Mouse (Mus musculus) embryonic facial prominence, embryonic 11.5 days (tissue): ENCODE measurements at regions not wholly inside any gene's neighbourhood (a gene's known extent, or its start where the extent isn't known, plus 50 kb on each side); places are given as distances from the start of the nearest gene placed in this dataset.

ENCODE experiments used
- ATAC-seq: fragments of 200-750 bp; cut with Nextera tagmentation; replicated peaks from 2 replicates; pipeline ENCODE4 v1.8.0; 2017; ENCODE audit warnings: low read depth; ENCODE audit not compliant: insufficient number of reproducible peaks, low FRiP score, low TSS enrichment
- DNase-seq: peaks from one replicate; pipeline ENCODE4 v3.0.0-alpha.2; 2015; ENCODE audit warnings: low spot score
- H3K27ac ChIP-seq: fragments of 300-500 bp; sonication (generic); replicated peaks from 2 replicates; pipeline ENCODE4 v1.5.1; 2014; ENCODE audit warnings: mild to moderate bottlenecking, low read depth, low read length, control low read depth
- H3K27me3 ChIP-seq: fragments of 300-500 bp; sonication (generic); 2 replicates; pipeline ENCODE4 v1.6.1; 2014; ENCODE audit warnings: mild to moderate bottlenecking, low read length, moderate library complexity, mixed read lengths; ENCODE audit not compliant: control insufficient read depth, insufficient read depth
- H3K36me3 ChIP-seq: fragments of 300-500 bp; sonication (generic); replicated peaks from 2 replicates; pipeline ENCODE4 v1.6.1; 2014; ENCODE audit warnings: low read depth, mild to moderate bottlenecking, low read length, moderate library complexity, mixed read lengths; ENCODE audit not compliant: control insufficient read depth, insufficient read depth
- H3K4me1 ChIP-seq: fragments of 300-500 bp; sonication (generic); 2 replicates; pipeline ENCODE4 v1.6.1; 2014; ENCODE audit warnings: low read length, mixed read lengths; ENCODE audit not compliant: control insufficient read depth, insufficient read depth
- H3K4me2 ChIP-seq: fragments of 300-500 bp; sonication (generic); 2 replicates; pipeline ENCODE4 v1.6.1; 2014; ENCODE audit warnings: low read depth, mild to moderate bottlenecking, control low read depth, low read length, moderate library complexity
- H3K4me3 ChIP-seq: fragments of 300-500 bp; sonication (generic); 2 replicates; pipeline ENCODE4 v1.5.1; 2014; ENCODE audit warnings: low read depth, low read length, control low read depth
- H3K9ac ChIP-seq: fragments of 300-500 bp; sonication (generic); replicated peaks from 2 replicates; pipeline ENCODE4 v1.6.1; 2014; ENCODE audit warnings: mild to moderate bottlenecking, control low read depth, low read length
- H3K9me3 ChIP-seq: fragments of 300-500 bp; sonication (generic); replicated peaks from 2 replicates; pipeline ENCODE4 v1.6.1; 2016; ENCODE audit warnings: mild to moderate bottlenecking, low read length, inconsistent platforms, mixed read lengths; ENCODE audit not compliant: control insufficient read depth
- WGBS: fragments of 180-500 bp; shearing (Covaris S2); extraction: QIAGEN DNeasy Blood & Tissue Kit; methylation state at CpG from one replicate; pipeline ENCODE4 v1.1.7; 2014; 5-methylcytosine and 5-hydroxymethylcytosine counted together

DNA sequence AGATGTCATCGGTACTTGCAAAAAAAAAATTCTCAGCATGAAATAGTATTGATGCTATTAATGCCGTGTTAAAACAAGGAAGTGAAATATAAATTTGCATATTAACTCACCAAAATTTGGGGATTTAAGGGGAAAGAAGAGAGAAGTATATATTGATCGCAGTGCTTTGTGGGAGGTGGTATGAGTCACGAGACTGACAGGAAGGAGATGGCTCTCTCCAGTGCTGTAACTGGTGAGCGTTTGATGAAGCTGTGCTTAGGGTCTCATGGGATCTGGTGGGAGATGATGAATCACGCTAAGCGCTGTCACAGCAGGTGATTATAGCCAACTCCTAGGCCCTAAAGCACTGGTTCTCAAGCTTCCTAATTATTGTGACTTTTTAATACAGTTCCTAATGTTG, 133.8 kb upstream of the Atxn1 start:
- H3K9ac ChIP-seq = no peak overlapping the region
- H3K27me3 ChIP-seq = no peaks in the 10 kb centered on the region
- DNase-seq = no peak
- no peaks in the 10 kb centered on the region for H3K9me3 ChIP-seq
- ATAC-seq = no peak
- H3K4me2 ChIP-seq = no peak overlapping the region
- no peaks in the 10 kb centered on the region for H3K4me1 ChIP-seq
- 82% methylated on average over 7 of the region's 7 CpGs for WGBS
- H3K36me3 ChIP-seq = no peaks in the 10 kb centered on the region
- no peak overlapping the region for H3K4me3 ChIP-seq
- H3K27ac ChIP-seq = no peak overlapping the region

DNA sequence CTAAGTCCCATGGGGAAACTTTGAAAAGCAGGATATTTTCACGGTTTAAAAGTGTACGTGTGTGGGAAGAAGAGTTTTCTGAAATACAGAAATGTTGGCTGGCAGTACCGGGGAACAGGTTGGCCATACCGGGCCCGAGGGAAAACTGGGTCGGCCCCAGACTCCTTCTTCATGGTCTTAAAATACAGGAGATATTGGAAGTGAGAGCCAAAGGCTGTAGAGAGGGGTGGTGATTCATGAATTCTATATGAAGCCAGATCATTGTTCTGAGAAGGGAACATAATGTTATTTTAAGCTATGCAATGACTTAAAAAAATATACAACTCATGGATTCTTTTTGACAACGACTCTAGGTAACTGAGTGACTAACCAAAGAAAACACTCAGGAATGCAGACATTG, 133.3 kb upstream of the Atxn1 start:
- 78% methylated on average over 7 of the region's 7 CpGs for WGBS
- Histone ChIP-seq H3K9ac (no peak overlapping the region), H3K4me2 (no peak overlapping the region), H3K36me3 (no peaks in the 10 kb centered on the region), H3K4me3 (no peak overlapping the region), H3K27me3 (no peaks in the 10 kb centered on the region), H3K9me3 (no peaks in the 10 kb centered on the region), H3K27ac (no peak overlapping the region), H3K4me1 (no peaks in the 10 kb centered on the region)
- DNase-seq (no peak), ATAC-seq (no peak)

DNA sequence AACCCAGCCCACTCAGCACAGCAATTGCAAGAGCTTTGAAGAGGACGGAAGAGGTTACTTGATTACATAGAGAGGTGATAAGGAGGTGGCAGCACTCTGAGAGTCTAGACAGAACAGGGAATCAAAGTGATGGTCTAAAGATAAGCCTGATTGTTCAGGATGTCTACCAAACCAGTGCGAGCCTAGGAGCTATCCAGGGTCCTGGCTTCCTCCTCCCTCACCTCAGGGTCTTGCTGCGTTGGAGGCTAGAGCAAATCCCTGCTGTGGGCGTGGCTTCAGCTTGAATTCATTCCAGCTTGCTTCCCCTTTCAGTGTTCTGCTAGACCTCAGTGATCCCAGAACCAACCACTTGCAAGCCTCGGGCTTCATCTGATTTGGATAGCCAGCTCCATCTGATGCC, 132.2 kb upstream of the Atxn1 start:
- DNase-seq (peak; percentile 95), ATAC-seq (no peak)
- H3K36me3 ChIP-seq = no peaks in the 10 kb centered on the region
- no peak overlapping the region for H3K9ac ChIP-seq
- no peaks in the 10 kb centered on the region for H3K27me3 ChIP-seq
- H3K4me2 ChIP-seq = no peak overlapping the region
- WGBS = 4% methylated on average over 5 of the region's 5 CpGs
- H3K4me1 ChIP-seq = no peaks in the 10 kb centered on the region
- no peak overlapping the region for H3K27ac ChIP-seq
- H3K9me3 ChIP-seq = no peaks in the 10 kb centered on the region
- no peak overlapping the region for H3K4me3 ChIP-seq

DNA sequence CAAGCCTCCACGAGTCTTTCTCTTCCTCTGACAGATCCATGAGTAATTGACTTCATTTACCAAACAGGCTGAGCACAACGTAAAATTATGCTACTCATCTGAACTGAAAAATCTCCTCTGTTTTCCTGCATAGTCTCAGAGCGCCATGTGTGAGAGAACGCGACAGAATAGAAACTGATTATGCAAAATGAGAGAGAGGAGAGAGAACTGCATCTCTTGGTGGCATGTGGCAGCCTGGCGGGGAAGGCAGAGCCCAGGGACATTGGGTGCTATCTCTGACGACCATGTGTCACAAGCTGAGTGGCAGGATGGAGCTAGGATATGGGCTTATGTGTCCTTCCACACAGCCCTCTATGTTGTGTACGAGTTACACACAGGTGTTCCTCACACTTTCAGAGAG, 131.6 kb upstream of the Atxn1 start:
- H3K9ac ChIP-seq = no peak overlapping the region
- no peak overlapping the region for H3K4me2 ChIP-seq
- no peaks in the 10 kb centered on the region for H3K4me1 ChIP-seq
- ATAC-seq = no peak
- no peak overlapping the region for H3K4me3 ChIP-seq
- H3K9me3 ChIP-seq = no peaks in the 10 kb centered on the region
- H3K27ac ChIP-seq = no peak overlapping the region
- H3K36me3 ChIP-seq = no peaks in the 10 kb centered on the region
- no peak for DNase-seq
- WGBS = 72% methylated on average over 8 of the region's 8 CpGs
- H3K27me3 ChIP-seq = no peaks in the 10 kb centered on the region

DNA sequence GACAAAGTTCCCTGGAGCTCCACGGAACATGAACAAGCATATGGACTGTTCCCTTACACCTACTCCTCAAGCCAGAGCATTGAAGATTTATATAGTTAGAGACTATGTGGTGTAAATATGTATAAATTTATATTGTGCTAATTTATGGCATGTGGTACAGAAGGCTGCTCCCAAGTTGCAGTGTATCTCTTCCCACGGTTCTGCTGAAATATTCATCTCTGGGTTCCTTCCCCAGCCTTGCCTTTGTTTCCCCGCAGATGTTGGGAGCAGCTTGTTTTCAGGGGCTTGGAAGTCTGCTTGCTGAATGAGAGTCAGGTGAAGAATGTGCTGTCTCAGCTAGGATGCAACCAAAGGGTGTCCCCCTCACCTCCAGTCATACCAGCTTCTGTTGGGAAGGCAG, 128.0 kb upstream of the Atxn1 start:
- Histone ChIP-seq H3K27me3 (no peaks in the 10 kb centered on the region), H3K4me3 (no peak overlapping the region), H3K4me2 (no peak overlapping the region), H3K9ac (no peak overlapping the region), H3K27ac (no peak overlapping the region), H3K36me3 (no peaks in the 10 kb centered on the region), H3K4me1 (no peaks in the 10 kb centered on the region), H3K9me3 (no peaks in the 10 kb centered on the region)
- 79% methylated on average over 3 of the region's 3 CpGs for WGBS
- ATAC-seq (no peak), DNase-seq (no peak)

DNA sequence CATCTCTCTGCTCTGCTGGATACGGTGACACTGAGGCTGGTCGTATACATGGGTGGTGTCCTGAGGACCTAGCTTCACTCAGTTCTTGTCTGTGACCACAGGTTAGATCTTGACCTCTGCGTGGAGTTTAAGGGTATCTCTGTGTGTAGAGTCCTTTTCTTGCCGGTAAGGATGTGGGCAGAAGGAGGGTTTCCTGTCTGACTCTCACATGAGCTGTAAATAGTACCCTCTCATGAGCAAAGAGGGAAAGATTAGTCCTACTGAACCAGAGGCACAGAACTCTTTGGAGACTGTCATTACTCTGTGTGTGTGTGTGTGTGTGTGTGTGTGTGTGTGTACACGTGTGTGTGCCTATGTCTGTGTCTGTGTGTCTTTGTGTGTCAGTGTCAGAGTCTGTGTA, 126.3 kb upstream of the Atxn1 start:
- no peak overlapping the region for H3K4me3 ChIP-seq
- WGBS = 84% methylated on average over 5 of the region's 5 CpGs
- H3K27me3 ChIP-seq = no peaks in the 10 kb centered on the region
- H3K9me3 ChIP-seq = no peaks in the 10 kb centered on the region
- H3K4me1 ChIP-seq = no peaks in the 10 kb centered on the region
- DNase-seq (no peak), ATAC-seq (no peak)
- H3K4me2 ChIP-seq = no peak overlapping the region
- H3K9ac ChIP-seq = no peak overlapping the region
- no peak overlapping the region for H3K27ac ChIP-seq
- H3K36me3 ChIP-seq = no peaks in the 10 kb centered on the region

DNA sequence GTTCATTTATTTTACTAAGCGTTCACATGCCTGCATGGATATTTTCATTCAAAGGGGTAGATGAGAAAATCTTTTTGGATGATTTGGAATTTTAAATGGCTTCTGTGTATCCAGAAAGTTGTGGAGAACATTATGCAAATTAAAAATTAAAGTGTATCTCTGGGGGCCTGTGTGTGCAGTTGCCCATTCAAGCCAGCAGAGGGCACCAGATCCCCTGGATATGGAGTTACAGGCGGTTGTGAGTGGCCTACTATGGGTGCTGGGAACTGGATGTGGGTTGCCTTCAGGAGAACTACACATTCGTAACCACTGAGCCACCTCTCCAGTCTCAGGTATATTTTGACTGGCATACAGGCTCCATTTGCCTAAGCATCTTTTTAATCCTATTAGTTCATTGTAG, 123.4 kb upstream of the Atxn1 start:
- no peak overlapping the region for H3K9ac ChIP-seq
- H3K4me3 ChIP-seq = no peak overlapping the region
- DNase-seq (no peak), ATAC-seq (no peak)
- no peaks in the 10 kb centered on the region for H3K27me3 ChIP-seq
- no peak overlapping the region for H3K27ac ChIP-seq
- H3K36me3 ChIP-seq = no peaks in the 10 kb centered on the region
- no peaks in the 10 kb centered on the region for H3K9me3 ChIP-seq
- no peaks in the 10 kb centered on the region for H3K4me1 ChIP-seq
- H3K4me2 ChIP-seq = no peak overlapping the region
- WGBS = 82% methylated on average over 3 of the region's 3 CpGs

DNA sequence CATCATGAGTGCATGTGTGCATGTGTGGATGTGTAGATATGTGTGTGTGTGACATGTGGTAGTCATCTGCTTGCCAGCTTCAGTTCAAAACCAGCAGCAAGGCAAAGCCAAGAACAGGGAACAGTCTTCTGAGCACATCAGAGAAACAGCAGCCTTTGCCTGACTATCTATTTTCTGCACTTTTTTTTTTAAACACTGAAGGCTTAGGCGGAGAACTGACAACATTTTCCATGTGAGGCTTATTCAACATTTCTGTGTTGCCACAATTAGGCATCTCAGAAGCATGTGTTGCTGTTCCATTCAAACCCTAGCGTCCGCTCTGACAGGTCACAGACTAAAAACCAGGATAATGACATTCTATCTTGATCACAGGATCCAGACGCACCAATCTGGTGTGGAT, 122.9 kb upstream of the Atxn1 start:
- H3K27ac ChIP-seq = no peak overlapping the region
- WGBS = 88% methylated on average over 4 of the region's 4 CpGs

DNA sequence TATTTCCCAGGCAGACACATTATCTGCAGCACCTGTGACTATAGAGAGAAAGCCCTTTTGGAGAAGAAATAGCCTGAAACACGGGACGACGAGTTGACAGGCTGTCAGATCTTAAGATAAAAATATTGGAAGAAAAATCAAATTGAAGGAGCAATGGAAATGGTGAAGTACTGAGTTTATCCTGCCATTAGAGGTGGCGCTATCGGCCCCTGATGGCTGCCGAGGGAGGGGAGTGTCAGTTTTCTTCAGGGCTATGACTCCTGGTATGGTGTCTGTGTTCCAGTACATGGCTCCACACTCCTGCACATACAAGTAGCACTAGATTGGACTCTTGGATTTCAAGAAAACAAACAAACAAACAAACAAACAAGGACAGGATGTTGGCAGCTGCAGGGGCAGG, 112.1 kb upstream of the Atxn1 start:
- no peak overlapping the region for H3K27ac ChIP-seq
- H3K4me2 ChIP-seq = no peak overlapping the region
- H3K9me3 ChIP-seq = no peaks in the 10 kb centered on the region
- DNase-seq = no peak
- H3K36me3 ChIP-seq = no peaks in the 10 kb centered on the region
- 71% methylated on average over 6 of the region's 6 CpGs for WGBS
- no peak overlapping the region for H3K9ac ChIP-seq
- no peaks in the 10 kb centered on the region for H3K27me3 ChIP-seq
- H3K4me1 ChIP-seq = no peaks in the 10 kb centered on the region
- no peak for ATAC-seq
- H3K4me3 ChIP-seq = no peak overlapping the region

More for the DNA sequence above, 122.9 kb upstream of the Atxn1 start:
- DNase-seq (no peak), ATAC-seq (no peak)
- Histone ChIP-seq H3K4me3 (no peak overlapping the region), H3K4me1 (no peaks in the 10 kb centered on the region), H3K27me3 (no peaks in the 10 kb centered on the region), H3K9me3 (no peaks in the 10 kb centered on the region), H3K9ac (no peak overlapping the region), H3K4me2 (no peak overlapping the region), H3K36me3 (no peaks in the 10 kb centered on the region)
